Mouse (Mus musculus): Measurements from ENCODE around the gene Olfr933. TPM values are rescaled to one million over a fixed set of nuclear protein-coding genes. Genes with fewer than 3 reads are reported as not detected.

Gene Olfr933
- polyA plus RNA-seq (2012; rRNA removed): not detected in 2 replicates

DNA sequence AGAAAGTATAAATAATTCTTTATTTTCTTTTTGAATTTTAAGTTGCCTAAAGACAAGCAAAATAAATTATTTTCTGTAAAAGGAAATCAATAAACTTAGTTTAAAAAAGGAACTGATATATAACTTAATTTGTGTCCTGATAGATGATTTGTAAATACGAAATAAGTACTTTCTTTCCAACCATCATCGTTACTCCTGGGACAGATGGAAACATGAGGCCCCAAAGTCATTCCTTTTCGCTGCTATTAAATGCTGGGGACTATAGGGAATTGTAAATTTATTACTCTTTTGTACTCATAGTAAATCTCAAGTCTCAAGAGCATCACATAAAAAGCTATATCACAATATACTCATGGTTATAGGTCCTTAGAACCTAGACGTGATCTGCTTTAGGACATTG is at the start of gene Olfr933:
Olfr933 (plus strand) TSS at position 301 of the 400 bp plus-strand sequence.
- Histone ChIP-seq H3K4me1 (ENCODE audit: control insufficient read depth, insufficient read depth, low read length) (no peaks in the 10 kb centered on the region), H3K27ac (ENCODE audit: control insufficient read depth, insufficient read depth, low read depth, low read length) (no peak within 1 kb of the TSS), H3K36me3 (ENCODE audit: control insufficient read depth, insufficient read depth, low read length) (no peaks in the 10 kb centered on the region), H3K27me3 (ENCODE audit: control insufficient read depth, insufficient read depth, low read length) (no peaks in the 10 kb centered on the region), H3K4me3 (ENCODE audit: control insufficient read depth, low read depth, low read length) (no peak within 1 kb of the TSS)
- TF ChIP-seq POLR2A (IDR thresholded peaks at IDR 0.05; ENCODE audit: control insufficient read depth, low read depth, low read length): no peak
- no peak for TF ChIP-seq CTCF (IDR thresholded peaks at IDR 0.05; ENCODE audit: control insufficient read depth, insufficient read depth, insufficient replicate concordance, low read depth, low read length)

GRCm38 (mm10) chr9:38929509-38929908 is 42.6 kb upstream of the Olfr933 start, which contains the start of gene Olfr930:
Olfr930 (plus strand) TSS chr9:38929809.
- H3K27ac ChIP-seq (ENCODE audit: control insufficient read depth, insufficient read depth, low read depth, low read length): no peak within 1 kb of the TSS
- no peak within 1 kb of the TSS for H3K4me3 ChIP-seq (ENCODE audit: control insufficient read depth, low read depth, low read length)
- TF ChIP-seq CTCF (IDR thresholded peaks at IDR 0.05; ENCODE audit: control insufficient read depth, insufficient read depth, insufficient replicate concordance, low read depth, low read length) (no peak), POLR2A (IDR thresholded peaks at IDR 0.05; ENCODE audit: control insufficient read depth, low read depth, low read length) (no peak)
- no peaks in the 10 kb centered on the region for H3K4me1 ChIP-seq (ENCODE audit: control insufficient read depth, insufficient read depth, low read length)
- H3K27me3 ChIP-seq (ENCODE audit: control insufficient read depth, insufficient read depth, low read length): no peaks in the 10 kb centered on the region
- H3K36me3 ChIP-seq (ENCODE audit: control insufficient read depth, insufficient read depth, low read length): no peaks in the 10 kb centered on the region

DNA sequence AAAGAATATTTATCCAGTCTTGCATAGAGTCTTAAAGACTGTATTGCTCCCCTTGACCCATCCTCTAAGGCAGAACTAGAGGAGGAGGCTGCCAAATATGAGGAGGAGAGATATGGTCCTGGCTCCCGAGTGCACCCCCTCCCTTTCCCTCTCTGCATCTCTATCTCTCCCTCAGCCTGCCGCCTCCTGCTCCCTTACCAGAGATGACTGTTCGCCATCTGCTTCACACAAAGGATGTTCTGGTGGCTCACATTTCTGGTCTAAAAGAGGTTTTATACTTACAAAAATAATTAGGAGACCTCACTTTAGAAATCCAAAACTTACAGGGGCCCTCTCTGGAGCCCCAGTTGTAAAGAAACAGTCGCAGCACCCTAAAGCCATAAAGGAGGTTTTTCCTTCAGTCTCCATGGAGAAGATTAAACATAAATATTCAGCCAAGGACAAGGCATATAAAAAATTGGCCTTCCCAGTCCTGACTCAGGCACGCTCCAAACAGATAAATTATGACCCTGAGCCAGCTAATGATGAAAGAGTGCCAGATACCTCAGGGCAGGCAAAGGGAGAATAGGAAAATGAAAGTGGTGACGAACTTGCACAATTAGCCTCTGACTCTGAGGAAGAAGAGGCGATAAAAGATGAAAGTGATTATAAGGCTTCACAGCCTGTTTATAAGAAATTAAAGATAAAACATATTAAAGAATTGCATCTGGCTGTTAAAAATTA is 18.6 kb upstream of the Olfr933 start:
- Histone ChIP-seq H3K27ac (ENCODE audit: control insufficient read depth, insufficient read depth, low read depth, low read length) (no peak overlapping the region), H3K27me3 (ENCODE audit: control insufficient read depth, insufficient read depth, low read length) (no peaks in the 10 kb centered on the region), H3K36me3 (ENCODE audit: control insufficient read depth, insufficient read depth, low read length) (no peaks in the 10 kb centered on the region), H3K4me3 (ENCODE audit: control insufficient read depth, low read depth, low read length) (no peak overlapping the region), H3K4me1 (ENCODE audit: control insufficient read depth, insufficient read depth, low read length) (peaks cover 2% of the 10 kb centered on the region; the same call in 1 of the 2 replicates)
- TF ChIP-seq POLR2A (IDR thresholded peaks at IDR 0.05; ENCODE audit: control insufficient read depth, low read depth, low read length) (no peak), CTCF (IDR thresholded peaks at IDR 0.05; ENCODE audit: control insufficient read depth, insufficient read depth, insufficient replicate concordance, low read depth, low read length) (no peak)

GRCm38 (mm10) chr9:38954124-38954416 is 18.0 kb upstream of the Olfr933 start:
- H3K27ac ChIP-seq (ENCODE audit: control insufficient read depth, insufficient read depth, low read depth, low read length): no peak overlapping the region
- H3K4me1 ChIP-seq (ENCODE audit: control insufficient read depth, insufficient read depth, low read length): peaks cover 2% of the 10 kb centered on the region; the same call in 1 of the 2 replicates
- H3K4me3 ChIP-seq (ENCODE audit: control insufficient read depth, low read depth, low read length): no peak overlapping the region
- H3K27me3 ChIP-seq (ENCODE audit: control insufficient read depth, insufficient read depth, low read length): no peaks in the 10 kb centered on the region
- no peaks in the 10 kb centered on the region for H3K36me3 ChIP-seq (ENCODE audit: control insufficient read depth, insufficient read depth, low read length)
- no peak for TF ChIP-seq POLR2A (IDR thresholded peaks at IDR 0.05; ENCODE audit: control insufficient read depth, low read depth, low read length)
- TF ChIP-seq CTCF (IDR thresholded peaks at IDR 0.05; ENCODE audit: control insufficient read depth, insufficient read depth, insufficient replicate concordance, low read depth, low read length): no peak

GRCm38 (mm10) chr9:38988215-38988614 is 16.1 kb downstream of the Olfr933 start, which contains the start of gene Olfr934:
Olfr934 (minus strand) TSS chr9:38988315.
- no peak within 1 kb of the TSS for H3K27ac ChIP-seq (ENCODE audit: control insufficient read depth, insufficient read depth, low read depth, low read length)
- TF ChIP-seq CTCF (IDR thresholded peaks at IDR 0.05; ENCODE audit: control insufficient read depth, insufficient read depth, insufficient replicate concordance, low read depth, low read length) (no peak), POLR2A (IDR thresholded peaks at IDR 0.05; ENCODE audit: control insufficient read depth, low read depth, low read length) (no peak)
- H3K4me3 ChIP-seq (ENCODE audit: control insufficient read depth, low read depth, low read length): no peak within 1 kb of the TSS
- H3K36me3 ChIP-seq (ENCODE audit: control insufficient read depth, insufficient read depth, low read length): no peaks in the 10 kb centered on the region
- no peaks in the 10 kb centered on the region for H3K4me1 ChIP-seq (ENCODE audit: control insufficient read depth, insufficient read depth, low read length)
- no peaks in the 10 kb centered on the region for H3K27me3 ChIP-seq (ENCODE audit: control insufficient read depth, insufficient read depth, low read length)

GRCm38 (mm10) chr9:38999583-38999982 is 27.5 kb downstream of the Olfr933 start, which contains the start of gene Olfr935:
Olfr935 (minus strand) TSS chr9:38999683.
- no peak within 1 kb of the TSS for H3K4me3 ChIP-seq (ENCODE audit: control insufficient read depth, low read depth, low read length)
- H3K36me3 ChIP-seq (ENCODE audit: control insufficient read depth, insufficient read depth, low read length): no peaks in the 10 kb centered on the region
- no peak within 1 kb of the TSS for H3K27ac ChIP-seq (ENCODE audit: control insufficient read depth, insufficient read depth, low read depth, low read length)
- TF ChIP-seq POLR2A (IDR thresholded peaks at IDR 0.05; ENCODE audit: control insufficient read depth, low read depth, low read length) (no peak), CTCF (IDR thresholded peaks at IDR 0.05; ENCODE audit: control insufficient read depth, insufficient read depth, insufficient replicate concordance, low read depth, low read length) (no peak)
- no peaks in the 10 kb centered on the region for H3K4me1 ChIP-seq (ENCODE audit: control insufficient read depth, insufficient read depth, low read length)
- no peaks in the 10 kb centered on the region for H3K27me3 ChIP-seq (ENCODE audit: control insufficient read depth, insufficient read depth, low read length)

DNA sequence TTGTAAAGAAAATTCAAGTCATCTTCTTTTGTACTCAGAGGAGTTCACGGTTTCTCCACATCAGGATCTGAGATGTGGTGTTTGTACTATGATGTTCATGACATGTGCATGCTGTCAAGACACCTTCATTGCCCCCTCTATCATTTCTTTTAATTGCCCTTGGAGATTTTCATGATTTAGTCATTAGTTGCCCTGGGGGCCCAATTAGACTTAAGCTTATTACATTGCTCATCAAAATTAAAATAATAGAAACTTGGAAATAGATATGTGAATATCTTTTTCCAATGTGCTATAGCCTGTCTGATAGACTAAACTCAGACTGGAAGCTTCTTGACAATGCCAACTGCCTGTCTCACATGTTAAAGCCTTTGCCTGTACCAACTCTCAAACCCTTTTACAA is 51.2 kb downstream of the Olfr933 start, which contains the start of gene Olfr146:
Olfr146 (minus strand) TSS at position 101 of the 400 bp plus-strand sequence.
- Histone ChIP-seq H3K36me3 (ENCODE audit: control insufficient read depth, insufficient read depth, low read length) (no peaks in the 10 kb centered on the region), H3K27me3 (ENCODE audit: control insufficient read depth, insufficient read depth, low read length) (no peaks in the 10 kb centered on the region)
- TF ChIP-seq CTCF (IDR thresholded peaks at IDR 0.05; ENCODE audit: control insufficient read depth, insufficient read depth, insufficient replicate concordance, low read depth, low read length) (no peak), POLR2A (IDR thresholded peaks at IDR 0.05; ENCODE audit: control insufficient read depth, low read depth, low read length) (no peak)

More for the DNA sequence above, 51.2 kb downstream of the Olfr933 start, which contains the start of gene Olfr146:
- Histone ChIP-seq H3K4me3 (ENCODE audit: control insufficient read depth, low read depth, low read length) (no peak within 1 kb of the TSS), H3K4me1 (ENCODE audit: control insufficient read depth, insufficient read depth, low read length) (no peaks in the 10 kb centered on the region), H3K27ac (ENCODE audit: control insufficient read depth, insufficient read depth, low read depth, low read length) (no peak within 1 kb of the TSS)

Other genes with a start within 250 kb of the Olfr933 start
- 0.04 and 0.07 TPM in 2 replicates for gene Olfr920, start 220.0 kb upstream of the Olfr933 start, polyA plus RNA-seq (2012; rRNA removed)
- not detected in 2 replicates for gene Olfr921, start 199.2 kb upstream of the Olfr933 start, polyA plus RNA-seq (2012; rRNA removed)
- gene Olfr922, start 157.7 kb upstream of the Olfr933 start, polyA plus RNA-seq (2012; rRNA removed): not detected in 2 replicates
- gene Olfr923, start 145.8 kb upstream of the Olfr933 start, polyA plus RNA-seq (2012; rRNA removed): not detected in 2 replicates
- gene Olfr924, start 127.9 kb upstream of the Olfr933 start, polyA plus RNA-seq (2012; rRNA removed): not detected in 2 replicates
- gene Olfr26, start 117.3 kb upstream of the Olfr933 start, polyA plus RNA-seq (2012; rRNA removed): not detected in 2 replicates
- gene Olfr926, start 95.2 kb upstream of the Olfr933 start, polyA plus RNA-seq (2012; rRNA removed): not detected in 2 replicates
- 0.16 and 0.19 TPM in 2 replicates for gene Olfr930, start 42.5 kb upstream of the Olfr933 start, polyA plus RNA-seq (2012; rRNA removed)
- gene Olfr934, start 16.0 kb downstream of the Olfr933 start, polyA plus RNA-seq (2012; rRNA removed): not detected in 2 replicates
- not detected in 2 replicates for gene Olfr935, start 27.4 kb downstream of the Olfr933 start, polyA plus RNA-seq (2012; rRNA removed)
- not detected in 2 replicates for gene Olfr146, start 51.1 kb downstream of the Olfr933 start, polyA plus RNA-seq (2012; rRNA removed)
- not detected in 2 replicates for gene Olfr937, start 92.6 kb downstream of the Olfr933 start, polyA plus RNA-seq (2012; rRNA removed)
- gene Olfr938, start 106.6 kb downstream of the Olfr933 start, polyA plus RNA-seq (2012; rRNA removed): not detected in 2 replicates
- 0.51 and 0.79 TPM in 2 replicates for gene Olfr27, start 155.8 kb downstream of the Olfr933 start, polyA plus RNA-seq (2012; rRNA removed)
- not detected in 2 replicates for gene Olfr943, start 194.0 kb downstream of the Olfr933 start, polyA plus RNA-seq (2012; rRNA removed)
- not detected in 2 replicates for gene Olfr944, start 229.6 kb downstream of the Olfr933 start, polyA plus RNA-seq (2012; rRNA removed)

All from testis, adult 2 months (tissue).